Mouse (Mus musculus) right cerebral cortex, postnatal 4 days (tissue): ENCODE data around the gene Glyat.

Experiments
- DNase-seq: peaks from one replicate; pipeline ENCODE4 v3.0.0-alpha.2; 2022

The Glyat gene

GRCm38 (mm10) chr19:12685231-12685630 lies 52.1 kb downstream of the Glyat start:
- no peak for DNase-seq

DNA sequence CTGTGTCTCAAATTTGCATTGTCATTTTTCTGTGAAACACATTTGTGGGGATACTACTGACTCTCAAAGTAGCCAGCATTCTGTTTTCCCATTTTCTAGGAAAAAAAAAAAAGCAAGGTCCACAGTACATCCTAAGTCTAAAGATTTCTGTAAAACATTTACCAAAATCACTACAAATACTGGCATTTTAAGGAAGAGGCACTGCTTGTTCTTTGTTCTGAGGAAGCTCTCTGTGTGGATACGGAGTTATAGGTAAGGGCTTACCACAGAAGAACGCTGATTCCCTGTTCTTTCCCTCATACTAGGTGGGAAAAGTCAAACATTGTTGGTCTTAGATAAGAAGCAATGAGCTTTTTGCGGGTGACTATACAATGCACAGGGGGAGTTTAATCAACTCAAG lies 62.5 kb downstream of the Glyat start, which contains the start of gene Keg1:
TSS of gene Keg1 (plus strand) at position 197 of the 400 bp plus-strand sequence.
- DNase-seq: no peak

DNA sequence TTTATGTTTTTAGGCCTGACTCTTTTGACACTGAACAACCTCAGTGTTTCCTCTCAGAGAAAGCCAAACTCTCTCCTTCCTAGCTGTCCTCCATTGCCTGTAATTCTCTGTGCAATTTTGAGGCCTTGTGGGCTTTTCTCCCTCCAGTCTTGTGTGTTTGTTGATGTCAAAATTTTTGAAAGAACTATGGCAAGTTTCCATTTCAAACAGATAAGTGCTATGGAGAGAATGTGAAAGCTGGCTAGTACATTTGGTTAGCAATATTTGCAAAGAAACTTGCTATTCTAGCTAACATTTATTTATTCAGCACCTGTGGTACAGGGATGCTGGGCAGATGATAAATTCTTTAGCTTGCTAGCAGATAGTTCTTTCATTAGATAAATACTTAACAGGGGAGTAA lies 63.1 kb downstream of the Glyat start:
- no peak for DNase-seq
